Mouse (Mus musculus): ENCODE results near the gene Nrxn1.

Nrxn1 gene

DNA sequence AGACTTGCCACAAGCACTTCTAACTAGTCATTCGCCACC lies at the start of gene Nrxn1:
TSS of gene Nrxn1 (minus strand) at position 30 of the 39 bp plus-strand sequence.
- no peak for DNase-seq

DNA sequence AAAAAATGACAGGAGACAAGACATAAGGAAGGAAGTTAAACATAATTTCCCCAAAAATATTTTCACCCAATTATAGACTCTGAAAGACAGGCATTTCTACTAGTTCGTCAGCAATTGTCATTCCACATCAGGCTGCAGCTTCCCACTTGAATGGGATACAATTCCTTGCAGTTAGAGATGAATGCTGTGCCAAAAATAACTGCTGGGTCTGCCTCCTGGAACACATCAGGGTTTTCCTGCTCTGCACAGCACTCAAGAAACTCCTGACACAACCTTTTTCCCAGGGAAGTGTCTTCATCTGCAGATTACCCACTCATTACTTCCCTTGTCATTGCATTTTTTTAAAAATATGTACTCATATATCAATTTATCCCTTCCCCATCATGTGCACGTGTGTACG lies 44.0 kb upstream of the Nrxn1 start:
- DNase-seq = no peak

DNA sequence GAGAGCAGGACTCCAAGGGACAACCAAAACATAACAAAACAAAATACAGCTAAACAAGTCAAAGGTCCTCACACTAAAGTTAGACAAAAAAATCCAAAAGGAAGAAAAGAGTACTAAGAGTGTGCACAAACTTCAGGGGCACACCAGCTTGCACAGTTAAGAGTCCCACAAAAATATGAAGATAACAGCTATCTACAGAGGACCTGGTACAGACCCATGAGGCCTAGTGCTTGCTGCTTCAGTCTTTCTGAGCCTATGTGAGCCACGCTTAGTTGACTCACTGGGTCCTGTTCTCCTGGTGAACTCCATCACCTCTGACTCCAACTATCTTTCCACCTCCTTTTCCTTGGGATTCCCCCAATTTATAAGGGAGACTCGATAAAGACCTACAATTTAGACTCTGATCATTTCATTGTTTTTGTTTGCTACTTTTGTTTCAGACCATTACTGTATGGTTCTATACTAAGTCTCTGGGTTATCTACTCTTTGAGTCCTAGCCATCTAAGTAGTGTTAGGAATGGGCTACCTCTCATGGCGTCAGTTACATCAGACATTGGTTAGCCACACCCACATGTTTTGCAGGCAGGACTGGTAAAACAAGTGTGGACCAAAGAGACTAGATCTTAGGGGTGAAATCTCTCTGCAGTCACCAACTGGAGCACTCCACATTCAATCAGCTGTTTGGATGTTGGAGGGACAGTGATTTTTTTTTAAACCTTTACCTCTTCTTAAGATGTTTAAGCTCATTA lies 20.2 kb upstream of the Nrxn1 start:
- DNase-seq = no peak

DNA sequence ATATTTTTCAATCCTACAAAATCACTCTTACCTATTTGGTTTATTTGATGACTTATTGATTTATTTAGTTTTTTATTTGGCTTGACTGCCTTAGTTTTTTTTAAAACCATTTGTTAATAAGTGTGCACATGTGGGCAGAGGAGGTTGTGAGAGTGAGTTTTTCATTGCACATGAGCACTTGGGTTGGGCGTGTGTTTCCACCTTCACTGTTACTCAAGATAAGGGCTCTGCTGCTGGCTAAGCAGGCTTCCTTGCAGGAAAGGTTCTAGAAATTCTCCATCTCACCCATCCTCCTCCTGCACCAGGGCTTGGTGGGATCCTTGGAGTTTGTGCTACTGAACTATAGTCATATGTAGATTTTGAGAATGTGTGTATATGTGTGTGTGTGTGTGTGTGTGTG lies 19.2 kb upstream of the Nrxn1 start:
- DNase-seq = no peak

DNA sequence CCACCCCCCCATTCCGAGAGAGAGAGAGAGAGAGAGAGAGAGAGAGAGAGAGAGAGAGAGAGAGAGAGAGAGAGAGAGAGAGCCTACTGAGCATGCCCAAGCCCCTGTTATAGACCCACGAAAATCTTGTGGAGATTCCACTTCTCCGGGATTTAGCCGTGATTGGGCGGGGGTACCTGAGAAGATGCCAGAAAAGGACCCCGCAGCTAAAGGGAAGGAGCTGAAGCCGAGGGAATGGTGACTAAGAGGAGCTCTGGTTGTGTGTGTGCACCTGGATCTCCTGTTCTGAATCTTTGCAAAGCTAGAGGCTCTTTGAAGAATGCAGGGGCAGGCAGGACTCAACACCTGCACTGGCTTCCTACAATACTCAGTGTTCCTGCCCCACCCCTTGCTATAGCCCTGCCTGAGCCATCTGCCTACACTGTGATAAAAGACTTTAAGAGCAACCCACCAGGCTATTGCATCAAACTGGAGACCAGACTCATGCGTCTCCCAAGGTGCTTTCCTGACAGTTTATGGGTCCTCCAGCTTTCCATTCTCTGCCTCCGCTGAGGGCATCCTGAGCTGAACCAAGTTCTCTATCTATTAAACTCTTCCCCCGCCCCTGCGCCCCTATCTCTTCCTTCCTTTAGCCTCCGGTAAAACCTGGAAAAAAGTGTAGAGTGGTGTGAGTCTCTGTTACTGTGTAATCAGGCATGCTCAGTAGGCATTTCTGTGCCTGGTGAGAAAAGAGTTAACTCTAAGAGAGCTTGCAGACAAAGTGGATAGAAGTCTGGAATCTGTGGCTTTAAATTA lies 407 bp upstream of the Nrxn1 start:
- no peak for DNase-seq

DNA sequence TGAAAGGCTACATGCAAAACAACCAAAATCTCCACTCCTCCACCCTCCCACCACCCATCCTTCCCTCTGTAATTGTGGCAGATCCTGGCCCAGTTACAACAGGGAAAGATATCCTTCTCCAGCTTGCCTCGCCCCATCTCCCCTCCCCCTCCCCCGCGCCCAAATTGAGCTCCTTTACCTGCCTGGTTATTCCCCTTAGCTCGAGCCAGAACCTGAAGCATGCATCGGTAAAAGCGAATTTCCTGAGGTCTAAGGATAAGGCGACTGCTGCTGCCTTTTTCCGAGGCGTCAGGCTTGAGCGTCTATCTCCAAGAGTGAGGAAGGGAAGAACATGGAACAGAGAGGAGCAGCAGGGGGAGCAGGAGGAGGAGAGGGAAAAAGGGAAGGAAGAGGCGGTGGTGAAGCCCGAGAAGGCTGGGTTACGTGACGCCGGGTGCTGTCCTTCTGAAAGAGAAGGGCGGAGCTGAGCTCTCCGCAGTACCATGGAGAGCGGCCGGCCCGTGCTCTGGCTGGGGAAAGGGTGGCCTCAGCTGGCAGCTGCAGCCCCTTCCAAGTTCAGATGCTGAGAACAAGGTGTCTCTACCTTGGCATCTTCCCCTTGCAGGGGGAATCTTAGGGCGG lies 340 bp downstream of the Nrxn1 start:
- DNase-seq = no peak

DNA sequence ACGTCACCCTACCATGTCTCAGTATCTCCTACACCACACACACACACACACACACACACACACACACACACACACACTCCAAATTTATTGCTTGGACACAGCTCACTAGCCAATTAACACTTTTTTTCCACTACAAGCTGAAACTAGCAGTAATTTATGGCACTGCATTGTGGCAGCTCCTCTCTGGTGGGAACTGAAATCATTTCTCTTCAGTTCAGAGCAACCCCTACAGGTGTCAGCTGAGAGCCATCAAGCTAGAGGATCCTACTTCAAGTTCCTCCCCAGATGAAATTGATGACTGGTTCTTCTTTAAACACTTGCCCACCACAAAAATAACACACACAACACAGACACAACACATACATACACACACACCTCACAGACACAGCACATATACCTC lies 2.2 kb downstream of the Nrxn1 start:
- DNase-seq = no peak

DNA sequence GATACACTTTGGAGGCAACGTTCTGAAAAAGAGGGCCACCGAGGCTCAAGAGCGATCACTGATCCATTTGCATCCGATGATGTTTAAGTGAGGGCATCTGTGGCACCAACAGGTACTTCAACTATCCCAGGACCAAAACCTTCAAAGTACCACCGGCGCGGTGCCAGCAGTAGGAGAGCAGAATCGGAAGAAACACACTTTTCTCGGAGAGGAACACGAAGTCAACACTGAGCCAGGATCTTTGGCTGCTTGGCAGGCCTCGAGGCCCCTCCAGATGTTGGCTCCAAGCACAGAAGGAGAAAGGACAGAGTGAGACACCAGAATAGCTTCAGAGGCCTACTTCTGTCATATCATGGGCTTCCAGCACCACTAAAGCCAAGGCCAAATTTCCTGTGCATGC lies 3.9 kb downstream of the Nrxn1 start:
- no peak for DNase-seq

DNA sequence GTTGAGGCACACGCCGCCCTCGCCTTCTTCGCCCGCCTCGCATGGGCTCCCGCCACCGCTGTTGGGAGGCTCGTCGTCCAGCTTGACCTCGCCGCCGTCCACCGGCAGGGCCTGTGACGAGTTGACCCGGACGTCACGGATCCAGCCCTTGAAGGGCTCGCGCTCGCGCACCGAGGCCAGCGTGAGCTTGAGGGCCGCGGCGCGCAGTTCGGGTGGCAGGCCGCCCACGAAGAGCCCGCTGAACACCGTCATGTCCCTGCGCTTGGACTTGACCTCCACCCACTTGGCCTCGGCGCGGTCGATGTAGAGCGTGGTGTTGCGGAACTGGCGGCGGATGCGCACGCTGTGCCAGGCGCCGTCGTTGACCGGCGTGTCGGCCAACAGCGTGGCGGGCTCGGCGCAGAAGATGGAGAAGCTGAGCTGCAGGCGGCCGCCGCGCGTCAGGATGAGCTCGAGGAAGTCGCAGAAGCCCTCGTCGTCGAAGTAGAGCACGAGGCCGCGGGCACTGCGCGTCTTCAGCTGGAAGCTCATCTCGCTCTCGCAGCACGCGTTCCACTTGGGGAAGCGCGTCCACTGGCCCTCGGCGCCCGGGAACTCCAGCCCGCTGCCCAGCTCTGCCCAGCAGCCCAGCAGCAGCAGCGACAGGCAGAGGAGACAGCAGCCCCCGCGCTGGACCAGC lies 4.7 kb downstream of the Nrxn1 start:
- DNase-seq = no peak

DNA sequence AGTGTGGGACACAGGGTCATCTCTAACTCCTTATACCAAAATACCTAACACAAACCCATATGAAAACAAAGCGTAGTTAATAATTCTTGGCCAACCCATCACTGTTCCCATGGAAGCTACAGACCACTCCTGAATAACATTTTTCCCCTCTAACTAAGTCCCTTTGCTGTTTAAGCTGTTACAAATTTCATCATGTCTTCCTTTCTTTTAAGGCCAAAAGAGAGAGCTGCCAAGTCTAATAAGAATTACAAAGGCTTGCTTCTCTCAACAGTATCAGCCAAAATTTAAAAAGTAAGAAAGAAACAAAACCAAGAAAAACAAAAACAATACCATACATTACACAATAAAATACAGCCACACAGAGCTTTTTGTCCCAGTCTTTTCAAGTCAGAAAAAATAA lies 6.5 kb downstream of the Nrxn1 start:
- no peak for DNase-seq

DNA sequence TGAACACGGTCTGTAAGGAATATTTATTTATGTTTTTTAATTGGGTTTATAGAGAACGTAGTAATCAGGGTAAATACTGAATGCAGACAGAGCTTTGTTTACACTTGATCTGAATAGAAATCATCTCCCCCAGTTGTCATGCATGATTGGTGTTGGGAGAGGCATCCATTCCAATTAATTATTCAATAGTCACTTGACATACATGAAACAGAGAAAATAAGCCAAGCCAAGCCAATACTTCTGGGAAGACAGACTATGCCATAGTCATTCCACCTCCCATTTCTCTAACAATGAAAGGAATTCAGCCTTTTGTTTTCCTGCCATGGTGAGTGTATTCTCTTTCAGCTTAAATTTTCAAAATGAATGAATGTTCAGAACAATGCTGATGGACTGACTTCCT lies 7.5 kb downstream of the Nrxn1 start:
- no peak for DNase-seq

DNA sequence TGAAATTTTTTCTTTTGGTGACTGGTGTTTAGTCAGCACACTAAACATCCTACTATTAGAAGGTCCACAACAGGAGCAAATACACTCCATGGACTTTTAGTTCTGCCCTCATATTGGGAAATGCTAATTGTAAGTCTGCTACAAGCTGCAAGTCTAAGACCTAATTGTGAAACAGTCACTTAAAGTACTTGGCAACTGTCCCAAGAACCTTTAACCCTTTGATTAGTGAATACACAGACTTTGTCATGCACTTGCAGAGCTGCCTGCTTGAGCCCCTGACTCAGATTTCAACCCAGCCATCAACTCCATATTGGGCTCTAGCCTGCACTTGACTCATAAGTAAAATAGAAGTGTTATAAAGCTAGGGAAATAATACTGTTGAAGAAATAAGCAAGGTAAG lies 13.8 kb downstream of the Nrxn1 start:
- no peak for DNase-seq

DNA sequence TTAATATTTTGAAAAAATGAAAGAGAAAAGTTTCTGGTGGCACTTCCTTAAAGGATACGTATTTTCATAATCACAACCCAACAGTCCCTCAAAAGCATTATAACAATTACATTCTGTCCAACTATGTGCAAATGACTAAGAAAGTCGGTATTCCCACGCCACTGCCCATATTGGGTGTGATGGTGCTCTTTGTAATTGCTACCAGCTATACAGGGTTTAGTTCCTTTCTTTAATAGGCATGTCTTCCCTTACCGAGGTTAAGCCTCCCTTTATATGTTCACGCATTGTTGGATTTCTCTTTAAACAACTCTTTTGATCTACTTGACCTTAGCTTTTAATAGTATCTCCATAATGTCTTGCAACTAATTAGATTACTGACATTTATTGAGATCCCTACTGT lies 18.1 kb downstream of the Nrxn1 start:
- no peak for DNase-seq

DNA sequence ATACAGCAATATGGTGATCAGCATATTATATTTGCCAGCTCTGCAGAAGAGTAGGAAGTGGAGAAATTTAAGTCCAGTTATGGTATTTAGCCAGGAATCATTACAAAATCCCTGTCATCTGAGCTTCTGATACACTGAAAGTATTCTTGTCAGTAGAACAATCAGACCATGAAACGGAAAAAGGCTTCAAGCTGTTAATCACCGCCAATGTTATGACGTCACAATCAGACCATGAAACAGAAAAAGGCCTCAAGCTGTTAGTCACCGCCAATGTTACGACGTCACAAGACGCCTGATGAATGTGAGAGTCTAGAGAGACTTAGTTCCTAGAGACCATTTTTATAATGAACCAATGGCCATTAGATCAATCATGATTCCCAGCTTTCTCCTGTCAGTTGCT lies 59.4 kb downstream of the Nrxn1 start:
- no peak for DNase-seq

DNA sequence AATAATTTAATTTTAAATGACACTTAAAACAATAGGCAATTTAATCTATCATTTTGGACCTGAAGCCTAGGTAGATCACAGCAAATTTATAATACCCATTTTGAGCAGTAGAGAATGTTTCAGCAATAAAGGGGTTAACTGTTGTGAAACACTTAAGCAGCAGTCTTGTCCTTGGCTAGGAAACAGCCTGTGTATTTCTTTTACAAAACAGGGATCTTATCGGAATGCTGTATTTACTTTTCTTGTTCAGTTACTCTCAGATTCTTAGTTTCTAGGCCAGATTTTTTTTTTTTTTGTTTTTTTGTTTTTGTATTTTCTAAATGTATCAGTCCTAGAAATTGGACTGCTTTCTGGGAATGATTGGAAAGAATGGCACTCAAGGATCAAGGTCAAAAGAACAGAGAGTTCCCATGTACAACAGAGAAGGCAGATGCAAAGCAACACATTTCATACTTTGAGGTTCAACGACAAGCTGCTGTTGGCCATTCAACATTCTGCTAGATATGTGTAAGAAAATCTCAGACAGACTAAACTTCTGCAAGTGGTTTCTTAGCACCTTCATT lies 67.7 kb downstream of the Nrxn1 start:
- DNase-seq = no peak

DNA sequence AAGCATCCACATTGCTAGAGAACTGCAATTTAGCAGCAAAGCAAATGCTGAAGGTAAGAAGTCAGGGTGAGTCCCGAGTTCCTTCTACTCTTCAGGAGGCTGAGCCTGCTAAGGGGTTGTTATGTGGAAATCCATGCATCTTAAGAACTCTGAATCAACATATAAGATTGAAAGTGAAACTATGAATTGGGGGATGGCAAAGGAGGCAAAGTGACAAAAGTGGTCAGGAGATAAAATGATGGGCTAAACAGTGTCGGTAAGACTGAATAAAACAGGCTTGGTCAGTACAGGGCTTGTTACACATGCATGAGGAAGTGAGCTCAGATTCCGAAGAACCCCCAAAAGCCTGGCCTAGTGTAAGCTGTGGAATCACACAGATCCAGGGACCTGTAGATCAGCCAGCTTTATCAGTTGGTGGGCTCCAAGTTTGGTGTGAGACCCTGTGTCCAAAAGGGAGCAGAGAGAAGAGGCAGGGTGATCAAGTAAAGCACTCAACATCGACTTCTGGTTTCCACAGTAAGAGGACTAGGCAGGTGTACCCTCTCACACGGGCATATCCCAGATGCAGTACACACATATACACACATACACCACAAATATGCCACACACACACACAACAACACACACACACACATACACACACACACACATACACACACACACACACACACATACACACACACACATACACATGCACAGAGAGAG lies 85.3 kb downstream of the Nrxn1 start:
- DNase-seq = no peak

DNA sequence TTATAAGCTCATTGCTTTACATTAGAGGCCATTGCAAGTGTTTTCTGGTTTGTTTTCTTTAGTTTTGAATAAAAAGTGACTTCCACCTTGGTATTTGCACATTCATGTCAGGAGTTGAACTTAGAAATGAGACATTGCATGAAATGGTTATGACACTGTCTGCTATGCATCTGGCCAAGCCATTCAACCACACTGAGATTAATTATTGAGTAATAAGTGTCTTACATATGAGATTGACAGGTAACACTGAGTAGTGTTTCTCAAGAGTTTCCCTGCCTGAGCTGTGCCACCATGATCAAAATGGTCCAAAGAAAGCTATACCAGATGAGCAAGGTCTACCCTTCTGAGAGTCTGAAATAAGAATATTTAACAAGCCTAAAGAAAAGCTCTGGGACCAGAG lies 92.5 kb downstream of the Nrxn1 start:
- DNase-seq = no peak

DNA sequence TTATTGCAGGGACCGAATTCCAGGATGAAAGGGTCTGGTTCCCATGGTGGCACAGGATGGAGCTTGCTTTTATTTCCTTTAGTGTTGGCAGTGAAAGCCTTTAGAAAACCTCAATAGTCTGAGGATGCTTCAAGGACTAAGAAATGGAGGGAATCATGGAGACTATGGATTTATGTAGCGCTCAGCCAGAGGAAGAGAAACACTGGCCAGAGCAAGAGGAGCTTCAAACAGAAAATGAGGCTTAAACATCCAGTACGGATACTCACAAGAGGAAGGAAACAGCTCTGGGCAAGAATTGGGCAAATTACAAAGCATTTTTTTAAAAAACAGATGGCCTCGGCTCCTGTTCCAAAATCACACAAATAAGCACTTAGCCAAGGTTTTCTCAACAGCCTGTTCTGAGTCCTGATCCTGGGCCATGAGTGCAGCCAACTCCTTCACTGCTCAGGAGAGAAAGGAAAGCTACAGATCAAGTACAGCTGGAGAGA lies 93.2 kb downstream of the Nrxn1 start:
- no peak for DNase-seq

DNA sequence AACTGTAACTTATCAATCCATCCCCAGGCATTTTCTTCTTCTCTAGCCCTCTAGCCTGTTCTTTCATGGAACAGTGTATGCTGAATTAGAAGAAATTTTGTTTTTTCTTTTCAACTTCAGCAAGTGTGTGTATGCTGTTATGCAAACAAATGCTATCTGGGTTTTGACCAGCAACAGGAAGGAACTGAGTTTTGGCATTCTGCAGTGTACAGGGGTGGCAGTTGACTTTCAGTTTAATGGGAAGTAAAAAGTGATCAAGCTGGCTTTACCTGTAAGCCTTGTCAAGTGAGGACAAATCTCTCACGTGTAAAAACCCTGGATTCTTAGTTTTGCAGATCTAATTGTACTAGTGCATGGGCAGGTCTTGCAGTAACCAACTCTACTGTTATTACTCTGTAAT lies 95.2 kb downstream of the Nrxn1 start:
- DNase-seq = no peak

DNA sequence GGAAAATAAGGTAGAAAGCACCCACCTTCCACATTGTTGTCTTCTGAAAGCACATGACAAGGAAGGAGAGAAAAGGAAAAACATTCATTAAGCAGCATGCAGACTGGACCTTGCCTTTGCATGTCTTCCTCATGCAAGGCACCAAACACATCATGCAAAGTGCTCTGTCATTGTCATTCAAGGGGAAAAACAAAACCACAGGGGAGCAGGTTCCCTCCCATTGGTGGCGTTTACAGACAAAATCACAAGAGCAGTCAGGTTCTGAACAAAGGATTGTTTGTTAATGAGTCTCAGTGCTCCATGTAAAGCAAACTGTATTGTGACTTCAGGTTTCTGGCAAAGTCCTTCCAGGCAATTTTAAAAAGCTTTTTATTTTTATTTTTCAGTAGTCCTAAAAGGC lies 97.4 kb downstream of the Nrxn1 start:
- no peak for DNase-seq

DNA sequence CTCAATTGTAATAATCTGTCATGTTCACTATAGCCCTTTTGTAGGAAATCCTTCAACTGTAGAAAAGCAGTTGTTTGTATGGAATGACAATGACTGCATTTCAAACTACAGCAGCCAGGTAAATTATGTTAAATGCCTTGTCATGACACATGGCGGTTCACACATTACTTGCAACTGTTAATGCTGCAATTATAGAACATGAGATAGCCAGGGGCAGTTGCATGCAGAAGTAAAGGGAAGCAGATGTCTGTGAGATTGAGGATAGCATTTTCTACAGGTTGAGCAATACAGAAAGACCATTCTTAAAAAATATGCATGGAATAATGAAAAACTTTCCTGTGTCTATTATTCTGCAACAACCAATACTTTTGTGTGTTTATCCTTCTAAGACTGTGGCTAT lies 98.6 kb downstream of the Nrxn1 start:
- DNase-seq = no peak

DNA sequence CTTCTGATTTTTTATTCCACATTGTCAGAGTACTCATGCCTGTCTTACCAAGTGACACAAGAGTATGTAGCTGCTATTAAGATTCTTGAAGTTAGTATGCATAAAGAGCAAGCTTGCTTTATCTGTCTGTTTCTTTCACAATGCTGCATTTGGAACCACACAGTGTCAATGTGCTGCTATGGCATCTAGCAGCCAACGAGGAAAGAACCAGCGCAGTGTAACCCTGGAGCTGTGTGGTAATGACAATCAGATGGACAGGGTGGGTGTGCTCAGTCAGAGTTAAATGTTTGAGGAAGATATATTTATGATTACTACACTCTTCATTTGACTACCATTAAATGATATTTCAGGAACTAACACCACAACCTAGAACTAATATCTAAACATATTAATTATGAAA lies 102.1 kb downstream of the Nrxn1 start:
- no peak for DNase-seq

DNA sequence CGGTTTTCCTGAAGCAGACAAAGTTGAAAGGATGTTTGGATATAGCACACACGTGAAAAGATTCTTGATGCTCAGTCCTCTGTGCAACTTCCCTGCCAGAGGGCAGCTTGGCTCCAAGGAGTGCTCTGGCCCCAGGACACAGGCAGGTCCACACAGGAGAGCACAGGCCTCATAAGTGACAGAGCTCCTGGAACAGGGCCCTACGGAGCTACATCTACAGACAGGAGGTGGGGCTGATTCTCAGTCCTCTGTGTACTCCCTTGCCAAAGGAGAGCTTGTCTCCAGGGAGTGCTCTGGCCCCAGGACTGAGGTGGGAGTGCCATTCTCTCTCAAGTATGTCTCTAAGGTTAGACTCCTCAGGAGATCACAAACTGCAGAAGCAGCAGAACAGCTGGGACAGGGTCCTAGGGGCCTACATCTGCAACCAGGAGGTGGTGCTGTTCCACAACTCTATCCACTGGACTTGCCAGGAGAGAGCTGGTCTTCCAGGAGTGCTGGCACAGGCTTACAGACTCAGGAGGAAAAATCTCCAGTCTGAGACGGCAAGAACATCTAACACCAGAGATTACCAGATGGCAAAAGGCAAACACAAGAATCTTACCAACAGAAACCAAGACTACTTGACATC lies 129.9 kb downstream of the Nrxn1 start:
- DNase-seq = no peak

Measured in kidney, adult 18-20 months (tissue).